Mouse (Mus musculus): Measurements from ENCODE around the gene Ttll13.

DNA sequence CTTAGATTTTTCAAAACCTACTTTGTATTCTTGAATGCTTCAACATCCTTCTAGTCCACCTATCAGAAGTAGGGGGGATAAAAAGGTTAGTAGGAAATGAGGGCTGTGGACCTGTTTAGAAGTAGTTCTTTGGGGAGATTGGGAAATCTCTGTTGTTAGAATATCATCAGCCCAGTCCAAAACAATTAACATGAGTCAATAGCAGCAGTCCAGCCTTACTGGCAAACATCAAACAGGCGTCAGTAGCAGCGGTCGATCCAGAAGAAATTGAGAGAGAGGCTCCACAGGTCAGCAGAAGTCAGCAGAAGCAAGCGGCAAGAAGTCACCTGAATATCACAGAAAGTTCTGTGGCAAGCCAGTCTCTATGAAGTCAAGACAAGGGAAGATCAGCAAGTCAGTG, 1.3 kb upstream of the Ttll13 start:
- no peak for TF ChIP-seq POLR2A (IDR thresholded peaks at IDR 0.05; ENCODE audit: insufficient read depth, low read length)
- no peak for TF ChIP-seq CTCF (IDR thresholded peaks at IDR 0.05; ENCODE audit: low read depth, low read length)
- no peak for TF ChIP-seq EP300 (IDR thresholded peaks at IDR 0.05; ENCODE audit: insufficient read depth, low read depth, low read length)

Data from ES-Bruce4 (cell line).